Mouse (Mus musculus) embryonic facial prominence, embryonic 11.5 days (tissue): Measurements from ENCODE around the gene Gif. TPM values are rescaled to one million over a fixed set of nuclear protein-coding genes. Genes with fewer than 3 reads are reported as not detected.

ENCODE experiments used
- polyA plus RNA-seq: library from polyadenylated mRNA; unstranded; fragments of >200 nt; fragmentation: Nextera tagmentation; extraction: Ambion mirVana; gene quantifications from 2 replicates; pipeline ENCODE4 v1.2.1, GENCODE M21; 2014

Gene Gif
- polyA plus RNA-seq, 1 experiment from 2014 or later, result not detected

Other genes starting within 250 kb of the Gif start
- 2.4 and 2.7 TPM in 2 replicates for gene Ms4a6b, start 231.0 kb upstream of the Gif start, polyA plus RNA-seq
- gene Ms4a4d, start 210.8 kb upstream of the Gif start, polyA plus RNA-seq, result 0.49 and 0.91 TPM in 2 replicates
- 2.5 and 2.7 TPM in 2 replicates for gene Ms4a6d, start 142.7 kb upstream of the Gif start, polyA plus RNA-seq
- gene Ms4a2, start 123.8 kb upstream of the Gif start, polyA plus RNA-seq, result 0.17 and 0.22 TPM in 2 replicates
- 0.36 and 0.52 TPM in 2 replicates for gene Ms4a3, start 106.7 kb upstream of the Gif start, polyA plus RNA-seq
- not detected in 2 replicates for gene Oosp2, start 87.0 kb upstream of the Gif start, polyA plus RNA-seq
- not detected in 2 replicates for gene Oosp1, start 56.4 kb upstream of the Gif start, polyA plus RNA-seq
- not detected in 2 replicates for gene Oosp3, start 50.5 kb upstream of the Gif start, polyA plus RNA-seq
- gene Mrpl16, start 22.8 kb downstream of the Gif start, polyA plus RNA-seq, result 53.7 and 60.8 TPM in 2 replicates
- gene Stx3, start 71.8 kb downstream of the Gif start, polyA plus RNA-seq, result 10.8 and 13.0 TPM in 2 replicates
- not detected in 2 replicates for gene Olfr1417, start 91.7 kb downstream of the Gif start, polyA plus RNA-seq
- not detected in 2 replicates for gene Olfr1418, start 113.5 kb downstream of the Gif start, polyA plus RNA-seq
- gene Olfr1419, start 127.6 kb downstream of the Gif start, polyA plus RNA-seq, result not detected in 2 replicates
- 0.07 TPM in 1 of 2 replicates, not detected in the other for gene Olfr1420, start 139.0 kb downstream of the Gif start, polyA plus RNA-seq
- 25.9 and 27.9 TPM in 2 replicates for gene Patl1, start 164.8 kb downstream of the Gif start, polyA plus RNA-seq
- gene Osbp, start 218.4 kb downstream of the Gif start, polyA plus RNA-seq, result 6.4 and 7.2 TPM in 2 replicates